Mouse (Mus musculus) stomach, postnatal 0 days (tissue): ENCODE measurements around the gene Upk2.

ENCODE experiments used
- CTCF ChIP-seq: IDR thresholded peaks from 2 replicates; pipeline ENCODE4 v1.5.1; 2016; ENCODE audit warnings: antibody characterized with exemption, low read depth, mild to moderate bottlenecking, moderate library complexity
- EP300 ChIP-seq: optimal IDR thresholded peaks from 2 replicates; pipeline ENCODE3; 2016; ENCODE audit warnings: antibody characterized with exemption

GRCm38 (mm10) chr9:44500638-44501175 is 45.9 kb upstream of the Upk2 start:
- TF ChIP-seq CTCF (no peak), EP300 (no peak)
